Mouse (Mus musculus): ENCODE measurements around the gene Prr13.

Prr13 gene

GRCm38 (mm10) chr15:102460409-102460808, 1.6 kb downstream of the Prr13 start:
- in situ Hi-C loops (cut with MboI, MseI): no loop called here

GRCm38 (mm10) chr15:102460971-102461370, 2.1 kb downstream of the Prr13 start:
- in situ Hi-C loops (cut with MboI, MseI): no loop called here

- in situ Hi-C loops (cut with MboI, MseI): no loop called here
Observed at GRCm38 (mm10) chr15:102461430-102462075, 2.7 kb downstream of the Prr13 start.

- in situ Hi-C loops (cut with MboI, MseI): no loop called here
Observed at GRCm38 (mm10) chr15:102463666-102464065, 4.8 kb downstream of the Prr13 start.

- in situ Hi-C loops (cut with MboI, MseI): no loop called here
Observed at GRCm38 (mm10) chr15:102468675-102469370, 10.0 kb downstream of the Prr13 start.

GRCm38 (mm10) chr15:102470183-102470604, 11.4 kb downstream of the Prr13 start, which contains the start of gene Pcbp2:
TSS of gene Pcbp2 (plus strand) at chr15:102470539.
- in situ Hi-C loops (cut with MboI, MseI): no loop called here

GRCm38 (mm10) chr15:102470605-102471294, 11.9 kb downstream of the Prr13 start:
- in situ Hi-C loops (cut with MboI, MseI): no loop called here

GRCm38 (mm10) chr15:102471295-102471645, 12.4 kb downstream of the Prr13 start:
- in situ Hi-C loops (cut with MboI, MseI): no loop called here

GRCm38 (mm10) chr15:102471727-102472126, 12.9 kb downstream of the Prr13 start:
- in situ Hi-C loops (cut with MboI, MseI): no loop called here

- in situ Hi-C loops (cut with MboI, MseI): no loop called here
Observed at GRCm38 (mm10) chr15:102473246-102473645, 14.4 kb downstream of the Prr13 start.

- in situ Hi-C loops (cut with MboI, MseI): no loop called here
Observed at GRCm38 (mm10) chr15:102474520-102474919, 15.7 kb downstream of the Prr13 start.

- in situ Hi-C loops (cut with MboI, MseI): no loop called here
Observed at GRCm38 (mm10) chr15:102483136-102483535, 24.3 kb downstream of the Prr13 start.

- in situ Hi-C loops (cut with MboI, MseI): no loop called here
Observed at GRCm38 (mm10) chr15:102485853-102486252, 27.0 kb downstream of the Prr13 start.

- in situ Hi-C loops (cut with MboI, MseI): no loop called here
Observed at GRCm38 (mm10) chr15:102487664-102488063, 28.8 kb downstream of the Prr13 start.

- in situ Hi-C loops (cut with MboI, MseI): no loop called here
Observed at GRCm38 (mm10) chr15:102498322-102498721, 39.5 kb downstream of the Prr13 start.

GRCm38 (mm10) chr15:102499370-102499769, 40.5 kb downstream of the Prr13 start:
- in situ Hi-C loops (cut with MboI, MseI): no loop called here

GRCm38 (mm10) chr15:102499851-102500250, 41.0 kb downstream of the Prr13 start:
- in situ Hi-C loops (cut with MboI, MseI): no loop called here

GRCm38 (mm10) chr15:102500479-102500878, 41.7 kb downstream of the Prr13 start:
- in situ Hi-C loops (cut with MboI, MseI): no loop called here

- in situ Hi-C loops (cut with MboI, MseI): no loop called here
Observed at GRCm38 (mm10) chr15:102501084-102501814, 42.4 kb downstream of the Prr13 start.

- in situ Hi-C loops (cut with MboI, MseI): no loop called here
Observed at GRCm38 (mm10) chr15:102502254-102502840, 43.5 kb downstream of the Prr13 start.

- in situ Hi-C loops (cut with MboI, MseI): no loop called here
Observed at GRCm38 (mm10) chr15:102503447-102503846, 44.6 kb downstream of the Prr13 start, which contains the start of gene Gm10337. TSS of gene Gm10337 (plus strand) at chr15:102503722.
